Mouse (Mus musculus): ENCODE results near the gene Actg1. TPM values are rescaled to one million over a fixed set of nuclear protein-coding genes. Genes with fewer than 3 reads are reported as not detected.
A peak's percentile ranks its signal among the peaks of the same experiment; 100 is the strongest.
"Not testable (repeated sequence)": the region's sequence is repeated elsewhere in the genome, so short reads cannot be mapped to it uniquely, and the experiment has no call there.

Actg1 gene
- polyA plus RNA-seq, 1 experiment from 2014 or later, result 2,733 TPM

DNA sequence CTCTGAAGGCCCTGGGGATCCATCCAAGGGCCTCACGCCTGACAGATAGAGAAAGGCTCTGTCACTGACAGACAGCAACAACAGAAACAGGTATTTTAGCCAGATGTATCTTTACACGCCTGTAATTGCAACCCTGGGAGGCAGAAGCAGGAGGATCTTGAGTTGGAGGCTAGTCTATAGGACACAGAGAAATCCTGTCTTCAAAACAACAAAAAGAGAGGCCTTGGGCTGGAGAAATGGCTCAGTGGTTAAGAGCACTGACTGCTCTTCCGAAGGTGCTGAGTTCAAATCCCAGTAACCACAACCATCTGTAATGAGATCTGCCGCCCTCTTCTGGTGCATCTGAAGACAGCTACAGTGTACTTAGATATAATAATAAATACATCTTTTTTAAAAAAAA is 8.6 kb upstream of the Actg1 start:
- 90% methylated on average over 4 of the region's 4 CpGs for WGBS
- Histone ChIP-seq H3K4me3 (no peak overlapping the region), H3K9me3 (0 out of 2 replicates have a peak, but pooled peaks cover 2% of the 10 kb centered on the region), H3K27me3 (ENCODE audit: poor library complexity, severe bottlenecking) (peaks cover 2% of the 10 kb centered on the region; the same call in 1 of the 2 replicates), H3K27ac (no peak overlapping the region), H3K4me1 (peaks cover 68% of the 10 kb centered on the region), H3K36me3 (replicated peaks) (no peaks in the 10 kb centered on the region)
- no peak for DNase-seq (ENCODE audit: extremely low spot score, low spot score)

DNA sequence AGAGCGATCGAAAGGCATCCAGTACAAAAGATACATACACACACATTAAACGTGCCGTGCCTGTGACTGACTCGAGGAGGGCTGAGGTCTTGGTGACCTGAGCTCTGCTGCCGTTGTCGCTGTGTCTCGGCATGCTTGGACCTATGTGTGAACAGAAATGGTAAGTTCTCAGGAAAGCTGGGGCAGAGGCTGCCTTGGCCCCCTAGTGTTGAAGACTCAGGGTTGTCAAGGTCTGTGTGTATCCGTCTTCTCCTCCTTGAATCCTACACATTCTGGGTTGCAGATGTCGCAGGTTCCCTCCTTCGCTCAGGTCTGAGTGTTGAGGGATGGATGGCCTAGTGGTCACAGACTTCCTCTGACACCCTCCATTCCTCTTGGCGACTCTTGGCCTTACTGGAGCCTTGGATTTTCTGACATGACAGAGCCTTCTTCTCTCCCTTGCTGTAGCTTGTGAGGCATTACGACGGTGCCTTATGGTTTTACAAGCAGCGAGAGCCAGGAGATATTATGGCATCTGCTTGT is 8.0 kb upstream of the Actg1 start:
- H3K4me1 ChIP-seq, result peaks cover 66% of the 10 kb centered on the region
- H3K27me3 ChIP-seq (ENCODE audit: poor library complexity, severe bottlenecking), result peaks cover 7% of the 10 kb centered on the region; the same call in 1 of the 2 replicates
- no peak overlapping the region for H3K27ac ChIP-seq
- H3K4me3 ChIP-seq, result no peak overlapping the region
- DNase-seq (ENCODE audit: extremely low spot score, low spot score), result no peak
- 90% methylated on average over 15 of the region's 15 CpGs for WGBS
- H3K9me3 ChIP-seq, result no peaks in the 10 kb centered on the region
- no peaks in the 10 kb centered on the region for H3K36me3 ChIP-seq (replicated peaks)

DNA sequence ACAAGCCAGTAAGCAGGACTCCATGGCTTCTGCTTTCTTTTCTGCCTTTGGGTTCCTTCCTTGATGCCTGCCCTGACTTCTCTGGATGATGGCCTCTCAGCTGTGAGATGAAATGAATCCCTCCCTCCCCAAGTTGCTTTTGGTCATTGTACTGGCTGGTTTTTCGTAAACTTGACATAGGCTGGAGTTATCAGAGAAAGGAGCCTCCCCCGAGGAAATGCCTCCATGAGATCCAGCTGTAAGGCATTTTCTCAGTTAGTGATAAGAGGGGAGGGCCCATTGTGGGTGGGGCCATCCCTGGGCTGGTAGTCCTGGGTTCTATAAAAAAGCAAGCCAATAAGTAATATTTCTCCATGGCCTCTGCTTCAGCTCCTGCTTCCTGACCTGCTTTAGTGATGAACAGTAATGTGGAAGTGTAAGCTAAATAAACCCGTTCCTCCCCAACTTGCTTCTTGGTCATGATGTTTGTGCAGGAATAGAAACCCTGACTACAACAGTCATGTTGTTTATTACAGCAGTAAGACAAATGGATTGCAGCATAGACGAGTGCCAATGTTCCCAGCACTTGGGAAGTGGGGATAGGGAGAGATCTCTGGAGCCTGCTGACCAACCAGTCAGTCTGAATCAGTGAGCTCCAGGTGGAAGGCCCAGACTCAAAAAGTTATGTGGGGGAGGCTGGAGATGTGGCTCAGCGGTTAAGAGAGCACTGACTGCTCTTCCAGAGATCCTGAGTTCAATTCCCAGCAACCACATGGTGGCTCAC is 7.1 kb upstream of the Actg1 start:
- H3K4me3 ChIP-seq, result no peak overlapping the region
- no peak for DNase-seq (ENCODE audit: extremely low spot score, low spot score)
- H3K27ac ChIP-seq, result no peak overlapping the region
- peaks cover 67% of the 10 kb centered on the region for H3K4me1 ChIP-seq
- H3K9me3 ChIP-seq, result no peaks in the 10 kb centered on the region
- peaks cover 8% of the 10 kb centered on the region; the same call in 1 of the 2 replicates for H3K27me3 ChIP-seq (ENCODE audit: poor library complexity, severe bottlenecking)
- WGBS, result 75% methylated on average over 5 of the region's 5 CpGs
- no peaks in the 10 kb centered on the region for H3K36me3 ChIP-seq (replicated peaks)

DNA sequence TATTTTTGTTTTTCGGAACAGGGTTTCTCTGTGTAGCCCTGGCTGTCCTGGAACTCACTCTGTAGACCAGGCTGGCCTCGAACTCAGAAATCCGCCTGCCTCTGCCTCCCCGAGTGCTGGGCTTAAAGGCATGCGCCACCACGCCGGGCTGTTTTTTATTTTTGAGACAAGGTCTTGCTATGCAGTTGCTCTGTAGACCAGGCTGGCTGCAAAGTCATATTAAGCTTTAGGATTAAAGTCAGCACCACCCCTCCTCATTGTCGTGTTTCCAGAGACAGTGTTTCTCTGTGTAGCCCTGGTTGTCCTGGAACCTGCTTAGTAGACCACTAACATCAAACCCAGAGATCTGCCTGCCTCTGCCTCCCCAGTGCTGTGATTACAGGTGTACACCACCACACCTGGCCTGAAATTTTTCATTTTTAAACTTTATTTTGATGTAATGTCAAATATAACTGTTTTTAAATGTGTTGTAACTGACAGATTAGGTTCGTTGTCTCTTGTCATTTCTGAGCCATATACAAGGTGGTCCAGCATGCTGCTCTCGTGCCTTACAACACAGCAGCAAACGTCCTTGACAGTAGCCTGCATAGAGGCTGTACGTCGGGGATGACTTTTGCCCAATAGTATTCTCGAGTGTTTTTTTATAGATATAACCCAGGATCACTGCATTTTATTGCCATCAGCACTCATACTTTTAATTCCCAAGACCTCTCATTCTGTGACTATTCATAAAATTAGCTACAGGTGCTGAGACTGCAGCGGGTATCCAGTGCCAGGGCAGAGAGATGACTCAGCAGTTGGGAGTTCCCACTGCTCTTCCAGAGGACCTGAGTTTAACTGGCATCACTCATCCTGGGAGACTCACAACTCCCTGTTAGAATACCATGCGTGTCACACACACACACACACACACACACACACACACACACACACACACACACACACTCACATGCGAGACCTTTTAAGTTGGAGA is 6.2 kb upstream of the Actg1 start:
- no peaks in the 10 kb centered on the region for H3K36me3 ChIP-seq (replicated peaks)
- H3K4me3 ChIP-seq, result no peak overlapping the region
- peaks cover 67% of the 10 kb centered on the region for H3K4me1 ChIP-seq
- WGBS, result 91% methylated on average over 17 of the region's 17 CpGs
- H3K27me3 ChIP-seq (ENCODE audit: poor library complexity, severe bottlenecking), result peaks cover 8% of the 10 kb centered on the region; the same call in 1 of the 2 replicates
- H3K27ac ChIP-seq, result no peak overlapping the region
- no peaks in the 10 kb centered on the region for H3K9me3 ChIP-seq
- DNase-seq (ENCODE audit: extremely low spot score, low spot score), result no peak

DNA sequence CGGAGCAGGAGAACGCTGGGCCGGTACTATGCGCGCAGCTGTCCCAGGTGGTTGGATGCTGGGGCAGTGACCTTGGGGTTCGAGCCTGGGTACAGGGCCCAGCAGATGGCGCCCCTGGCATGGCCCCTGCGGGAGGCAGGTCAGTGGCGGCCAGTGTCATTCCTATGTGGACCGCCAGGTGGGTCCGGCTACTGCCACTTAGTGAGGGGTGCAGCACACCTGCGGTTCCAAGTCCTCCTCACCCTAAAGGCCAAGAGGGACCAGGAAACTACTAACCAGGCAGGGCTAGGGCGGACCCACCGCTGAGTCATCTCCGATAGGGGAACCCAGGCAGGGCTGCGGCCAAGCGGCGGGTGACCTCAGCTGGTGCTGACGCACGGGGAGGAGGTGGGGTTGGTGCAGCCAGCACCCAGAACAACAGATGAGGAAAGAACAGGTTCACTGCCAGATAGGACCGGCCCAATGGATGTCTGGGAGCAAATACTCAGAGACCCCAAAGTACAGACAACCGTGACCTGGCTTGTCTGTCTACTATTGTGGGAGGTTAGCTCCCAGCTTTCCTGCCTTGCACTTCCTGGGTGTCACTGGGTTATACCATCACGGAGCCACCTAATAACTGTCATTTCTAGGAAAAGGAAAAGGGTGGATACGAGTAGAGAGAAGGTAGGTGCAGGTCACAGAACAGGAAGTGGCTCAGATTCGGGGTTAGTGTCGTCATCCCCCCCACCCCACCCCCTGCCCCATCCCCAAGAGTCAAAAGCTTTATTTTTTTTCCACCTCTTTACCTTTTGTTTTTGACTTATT is 5.4 kb upstream of the Actg1 start:
- 27% methylated on average over 26 of the region's 26 CpGs for WGBS
- DNase-seq (ENCODE audit: extremely low spot score, low spot score), result peak; percentile 58
- no peaks in the 10 kb centered on the region for H3K36me3 ChIP-seq (replicated peaks)
- H3K4me3 ChIP-seq, result peak overlapping the region; percentile 21
- peak overlapping the region; percentile 56 for H3K27ac ChIP-seq
- no peaks in the 10 kb centered on the region for H3K9me3 ChIP-seq
- peaks cover 67% of the 10 kb centered on the region for H3K4me1 ChIP-seq
- H3K27me3 ChIP-seq (ENCODE audit: poor library complexity, severe bottlenecking), result peaks cover 8% of the 10 kb centered on the region; the same call in 1 of the 2 replicates

DNA sequence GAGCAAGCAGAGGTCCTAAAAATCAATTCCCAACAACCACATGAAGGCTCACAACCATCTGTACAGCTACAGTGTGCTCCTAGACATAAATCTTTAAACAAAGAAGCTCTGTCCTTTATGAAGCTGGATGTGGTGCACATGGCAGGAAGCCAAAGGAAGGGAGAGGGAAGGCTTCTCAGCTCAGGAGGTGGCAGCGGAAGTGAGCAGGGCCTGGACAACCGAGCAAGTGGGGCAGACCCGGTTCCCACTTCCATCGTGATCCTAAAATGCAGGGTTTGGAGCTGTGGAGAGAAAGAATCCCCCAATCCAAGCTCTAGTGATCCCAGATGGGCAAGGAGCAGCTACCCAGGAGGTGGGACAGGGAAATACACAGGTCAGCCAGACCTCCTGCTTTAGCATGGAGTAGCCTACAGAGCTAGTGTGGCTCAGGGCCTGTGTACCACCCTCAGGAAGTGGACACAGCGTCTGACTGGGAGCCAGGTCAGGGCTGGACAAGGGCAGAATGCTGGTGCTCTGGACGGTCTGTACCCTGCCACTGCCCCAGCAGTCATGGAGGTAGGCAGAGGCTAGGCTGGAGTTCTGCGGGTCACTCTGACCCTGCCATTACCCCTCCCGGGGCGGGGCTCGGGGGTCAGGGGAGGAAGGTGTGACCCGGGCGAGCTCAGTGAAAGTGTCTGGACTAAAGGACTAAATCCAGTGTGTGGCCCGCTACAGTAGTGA is 4.4 kb upstream of the Actg1 start:
- Histone ChIP-seq H3K36me3 (replicated peaks) (peaks cover 3% of the 10 kb centered on the region; the same call in 1 of the 2 replicates), H3K9me3 (no peaks in the 10 kb centered on the region), H3K4me1 (peaks cover 59% of the 10 kb centered on the region), H3K4me3 (0 out of 2 replicates have a peak overlapping the region, but pooled peaks have one; percentile 21), H3K27me3 (ENCODE audit: poor library complexity, severe bottlenecking) (peaks cover 8% of the 10 kb centered on the region; the same call in 1 of the 2 replicates), H3K27ac (peak overlapping the region; percentile 56)
- DNase-seq (ENCODE audit: extremely low spot score, low spot score), result no peak
- 78% methylated on average over 13 of the region's 13 CpGs for WGBS

GRCm38 (mm10) chr11:120352093-120352350 is 3.7 kb upstream of the Actg1 start:
- WGBS, result 93% methylated on average over 5 of the region's 5 CpGs
- H3K9me3 ChIP-seq; DNase-seq (ENCODE audit: extremely low spot score, low spot score); H3K36me3 ChIP-seq (replicated peaks); H3K27me3 ChIP-seq (ENCODE audit: poor library complexity, severe bottlenecking); H3K27ac ChIP-seq: not testable (repeated sequence)
- Histone ChIP-seq H3K4me3 (peak overlapping the region; percentile 99; the same call in 1 of the 2 replicates), H3K4me1 (peaks cover 57% of the 10 kb centered on the region)

DNA sequence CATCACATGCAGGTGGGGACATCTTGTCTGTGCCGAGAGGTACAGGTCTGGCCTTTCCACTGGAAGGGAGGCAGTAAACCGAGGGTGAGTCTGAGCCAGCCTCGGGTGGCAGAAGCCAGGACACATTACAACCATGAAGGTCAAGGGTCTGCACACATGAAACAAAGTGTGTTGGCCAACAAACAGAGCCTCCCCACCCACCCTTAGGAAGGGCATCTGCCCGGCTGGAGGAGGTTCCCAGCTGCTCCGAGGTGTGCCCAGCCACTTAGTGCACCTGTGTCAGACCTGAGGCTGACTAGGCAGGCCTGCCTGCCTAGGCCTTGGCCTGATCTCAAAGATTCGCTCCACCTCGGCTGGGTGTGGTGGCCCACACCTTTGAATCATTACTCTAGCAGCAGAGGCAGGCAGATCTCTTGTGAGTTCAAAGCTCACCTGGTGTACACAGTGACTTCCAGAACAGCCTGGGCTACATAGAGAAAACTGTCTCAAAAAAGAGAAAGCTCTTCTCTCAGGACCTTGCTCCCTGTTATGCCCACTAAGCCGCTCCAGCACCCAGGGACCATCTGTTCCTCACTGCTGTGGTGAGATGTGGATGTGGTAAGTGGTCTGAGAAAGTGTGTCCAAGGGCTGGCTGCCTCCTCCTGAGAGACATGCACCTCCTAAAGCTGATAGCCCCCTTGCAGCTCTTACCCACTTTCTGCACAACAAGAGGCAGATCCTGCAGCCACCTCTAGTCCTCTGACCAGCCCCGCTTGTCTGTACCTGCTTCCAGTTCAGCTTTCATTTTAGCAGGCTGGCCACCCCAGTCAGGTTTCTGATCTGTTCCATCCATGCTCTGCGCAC is 3.1 kb upstream of the Actg1 start:
- no peaks in the 10 kb centered on the region for H3K9me3 ChIP-seq
- DNase-seq (ENCODE audit: extremely low spot score, low spot score), result no peak
- peak overlapping the region; percentile 100 for H3K27ac ChIP-seq
- H3K4me3 ChIP-seq, result peak overlapping the region; percentile 99
- peaks cover 11% of the 10 kb centered on the region for H3K36me3 ChIP-seq (replicated peaks)
- WGBS, result 92% methylated on average over 10 of the region's 10 CpGs
- H3K27me3 ChIP-seq (ENCODE audit: poor library complexity, severe bottlenecking), result peaks cover 8% of the 10 kb centered on the region; the same call in 1 of the 2 replicates
- peaks cover 61% of the 10 kb centered on the region for H3K4me1 ChIP-seq

- H3K27me3 ChIP-seq (ENCODE audit: poor library complexity, severe bottlenecking), result peaks cover 8% of the 10 kb centered on the region; the same call in 1 of the 2 replicates
- H3K27ac ChIP-seq, result peak overlapping the region; percentile 100
- DNase-seq (ENCODE audit: extremely low spot score, low spot score), result no peak
- H3K36me3 ChIP-seq (replicated peaks), result peaks cover 14% of the 10 kb centered on the region
- peaks cover 63% of the 10 kb centered on the region for H3K4me1 ChIP-seq
- peak overlapping the region; percentile 99 for H3K4me3 ChIP-seq
- 27% methylated on average over 11 of the region's 11 CpGs for WGBS
- no peaks in the 10 kb centered on the region for H3K9me3 ChIP-seq
Measured at GRCm38 (mm10) chr11:120350711-120351110, 2.4 kb upstream of the Actg1 start.

DNA sequence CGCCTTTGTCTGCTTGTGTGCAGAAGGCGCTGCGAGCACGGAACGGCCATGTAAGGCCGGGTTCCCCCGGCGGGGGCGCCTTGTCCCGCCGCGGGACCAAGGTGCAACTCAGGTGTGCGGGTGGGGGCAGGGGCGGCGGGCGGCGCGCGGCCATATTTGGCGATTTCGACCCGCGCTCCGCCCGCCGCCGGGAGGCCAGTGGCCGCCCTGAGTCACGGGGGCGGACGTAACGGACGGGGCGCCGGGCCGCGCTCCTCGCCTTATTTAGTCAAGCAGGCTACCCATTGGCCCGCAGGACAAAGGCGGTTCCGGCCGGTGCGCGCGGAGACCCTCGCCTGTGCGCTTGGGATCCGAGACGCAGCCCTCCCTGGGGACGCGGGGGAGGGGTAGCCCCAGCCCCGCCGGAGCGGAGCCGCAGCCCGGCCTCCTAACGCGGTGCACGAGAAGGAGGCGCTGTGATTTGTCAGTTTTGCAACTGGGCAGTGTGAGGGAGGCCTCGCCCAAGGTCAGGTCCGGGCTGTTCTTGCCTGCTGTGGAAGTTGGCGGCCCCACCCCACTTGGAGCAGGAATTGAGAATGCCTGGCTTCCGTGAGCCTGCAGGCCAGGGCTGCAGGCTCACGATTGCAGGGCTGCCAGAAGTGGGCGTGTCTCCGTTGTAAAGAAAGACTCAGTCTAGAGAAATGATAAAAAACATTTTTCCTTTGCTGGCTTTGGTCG is 1.8 kb upstream of the Actg1 start:
- Histone ChIP-seq H3K4me1 (peaks cover 64% of the 10 kb centered on the region), H3K27ac (peak overlapping the region; percentile 100), H3K27me3 (ENCODE audit: poor library complexity, severe bottlenecking) (peaks cover 8% of the 10 kb centered on the region; the same call in 1 of the 2 replicates), H3K36me3 (replicated peaks) (peaks cover 18% of the 10 kb centered on the region), H3K9me3 (no peaks in the 10 kb centered on the region), H3K4me3 (peak overlapping the region; percentile 99)
- DNase-seq (ENCODE audit: extremely low spot score, low spot score), result peak; percentile 95
- 2% methylated on average over 67 of the region's 68 CpGs for WGBS
